Mouse (Mus musculus) T-helper 2 cell (primary cell): ENCODE measurements around the gene Alg11.

Experiments
- in situ Hi-C: fragments of 300-600 bp; cut with MboI, MseI; formaldehyde crosslinking; loops from one replicate; pipeline ENCODE4 v1.15.1; 2025; ENCODE audit warnings: high pct_unique_total_duplicates

Alg11 gene

GRCm38 (mm10) chr8:22060446-22060889, at the start of gene Alg11:
TSS of gene Alg11 (plus strand) at chr8:22060721.
- in situ Hi-C loops = no loop called here

GRCm38 (mm10) chr8:22013034-22013707, 47.4 kb upstream of the Alg11 start:
- in situ Hi-C loops = no loop called here

- in situ Hi-C loops = loop anchor here (5.0 kb wide), 1 partner anchor 190 kb away; no protein-coding TSS in a partner anchor
These were observed 42.8 kb upstream of the Alg11 start for GRCm38 (mm10) chr8:22017731-22018130.

- in situ Hi-C loops = loop anchor here (5.0 kb wide), 1 partner anchor 192 kb away; no protein-coding TSS in a partner anchor
These were observed 41.0 kb upstream of the Alg11 start for GRCm38 (mm10) chr8:22019498-22019897.

- in situ Hi-C loops = no loop called here
These were observed 38.3 kb upstream of the Alg11 start for GRCm38 (mm10) chr8:22022244-22022643.

GRCm38 (mm10) chr8:22025241-22025640, 35.3 kb upstream of the Alg11 start:
- in situ Hi-C loops = no loop called here

GRCm38 (mm10) chr8:22028973-22029372, 31.5 kb upstream of the Alg11 start:
- in situ Hi-C loops = no loop called here

- in situ Hi-C loops = no loop called here
These were observed 29.5 kb upstream of the Alg11 start for GRCm38 (mm10) chr8:22030990-22031389.

- in situ Hi-C loops = no loop called here
These were observed 24.4 kb upstream of the Alg11 start for GRCm38 (mm10) chr8:22036137-22036536.

GRCm38 (mm10) chr8:22037022-22037421, 23.5 kb upstream of the Alg11 start:
- in situ Hi-C loops = no loop called here

GRCm38 (mm10) chr8:22039468-22040152, 20.9 kb upstream of the Alg11 start:
- in situ Hi-C loops = no loop called here

GRCm38 (mm10) chr8:22040153-22040509, 20.4 kb upstream of the Alg11 start:
- in situ Hi-C loops = no loop called here

GRCm38 (mm10) chr8:22042515-22042914, 18.0 kb upstream of the Alg11 start:
- in situ Hi-C loops = no loop called here

GRCm38 (mm10) chr8:22043706-22044105, 16.8 kb upstream of the Alg11 start:
- in situ Hi-C loops = no loop called here

- in situ Hi-C loops = no loop called here
These were observed 12.6 kb upstream of the Alg11 start for GRCm38 (mm10) chr8:22047699-22048464.

- in situ Hi-C loops = no loop called here
These were observed 5.6 kb upstream of the Alg11 start for GRCm38 (mm10) chr8:22054674-22055491.

- in situ Hi-C loops = no loop called here
These were observed 5.0 kb upstream of the Alg11 start for GRCm38 (mm10) chr8:22055492-22055877.

- in situ Hi-C loops = no loop called here
These were observed 3.7 kb upstream of the Alg11 start for GRCm38 (mm10) chr8:22056850-22057249.

GRCm38 (mm10) chr8:22058368-22058767, 2.2 kb upstream of the Alg11 start:
- in situ Hi-C loops = no loop called here

- in situ Hi-C loops = no loop called here
These were observed 1.3 kb upstream of the Alg11 start for GRCm38 (mm10) chr8:22059153-22059738.

- in situ Hi-C loops = no loop called here
These were observed 588 bp upstream of the Alg11 start, which contains the start of gene Atp7b for GRCm38 (mm10) chr8:22059821-22060445. TSS of gene Atp7b (minus strand) at chr8:22060305.
